Mouse (Mus musculus): Measurements from ENCODE around the gene Tert. TPM values are rescaled to one million over a fixed set of nuclear protein-coding genes. Genes with fewer than 3 reads are reported as not detected.

Gene Tert
- polyA plus RNA-seq, 1 experiment: not detected

DNA sequence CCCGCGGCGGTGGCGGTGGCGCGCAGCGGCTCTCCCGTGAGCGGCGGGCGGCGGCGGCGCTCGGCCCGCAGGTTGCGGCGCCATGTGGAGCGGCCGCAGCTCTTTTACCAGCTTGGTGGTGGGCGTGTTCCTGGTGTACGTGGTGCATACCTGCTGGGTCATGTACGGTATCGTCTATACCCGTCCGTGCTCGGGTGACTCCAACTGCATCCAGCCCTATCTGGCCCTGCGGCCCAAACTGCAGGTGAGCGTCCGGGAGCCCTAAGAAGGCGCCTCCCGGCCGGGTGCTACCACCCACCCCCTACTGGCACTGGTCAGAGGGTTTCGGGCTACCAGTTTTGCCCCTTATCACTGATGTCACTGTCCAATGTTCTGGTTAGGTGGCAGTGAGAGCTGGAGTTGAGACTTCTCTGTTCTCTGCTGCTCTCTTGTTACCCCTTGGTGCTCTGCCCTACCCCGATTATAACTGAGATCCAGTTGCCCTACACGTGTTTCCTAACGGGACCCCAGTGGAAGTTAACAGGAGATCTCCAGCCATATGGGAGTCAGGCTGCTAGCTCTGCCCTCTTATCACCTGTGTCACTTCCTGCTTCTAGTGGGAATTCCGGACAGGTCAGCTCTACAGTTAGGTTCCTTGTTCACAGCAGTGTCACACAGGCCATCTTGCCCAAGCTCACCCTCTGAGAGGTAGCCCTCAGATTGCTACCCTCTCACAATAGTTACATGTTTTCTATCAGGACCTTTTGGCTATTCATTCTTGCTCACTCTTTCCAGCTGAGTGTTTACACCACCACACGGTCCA is 22.4 kb upstream of the Tert start:
- Histone ChIP-seq H3K9me3 (ENCODE audit: control insufficient read depth, low read length) (no peaks in the 10 kb centered on the region), H3K27me3 (ENCODE audit: control insufficient read depth) (peaks cover 4% of the 10 kb centered on the region), H3K36me3 (ENCODE audit: control insufficient read depth) (peaks cover 45% of the 10 kb centered on the region), H3K4me3 (replicated peaks) (peak overlapping the region; percentile 91), H3K4me1 (ENCODE audit: control insufficient read depth) (peaks cover 29% of the 10 kb centered on the region)
- no peak for TF ChIP-seq TAL1 (IDR thresholded peaks at IDR 0.05; ENCODE audit: low read length)
- TF ChIP-seq GATA1 (IDR thresholded peaks at IDR 0.05; ENCODE audit: low read length): no peak

DNA sequence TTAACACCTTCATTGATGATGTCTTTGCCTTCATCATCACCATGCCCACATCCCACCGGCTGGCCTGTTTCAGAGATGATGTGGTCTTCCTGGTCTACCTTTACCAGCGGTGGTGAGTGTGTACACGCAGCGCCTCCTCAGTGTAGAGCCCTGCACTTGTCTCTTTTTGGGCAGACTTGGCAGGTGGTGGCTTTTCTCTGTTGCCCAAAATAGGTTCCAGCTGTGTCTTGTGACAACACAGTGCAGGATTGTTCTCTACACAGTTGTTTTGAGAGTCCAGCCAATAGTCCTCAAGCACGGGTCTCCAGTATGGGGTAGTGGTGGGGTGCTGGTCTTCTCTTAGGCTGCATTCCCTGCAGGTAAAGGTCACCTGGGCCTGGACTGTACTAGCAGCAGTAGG is 8.3 kb upstream of the Tert start:
- H3K9me3 ChIP-seq (ENCODE audit: control insufficient read depth, low read length): no peaks in the 10 kb centered on the region
- H3K27me3 ChIP-seq (ENCODE audit: control insufficient read depth): no peaks in the 10 kb centered on the region
- H3K36me3 ChIP-seq (ENCODE audit: control insufficient read depth): peaks cover 86% of the 10 kb centered on the region
- H3K4me1 ChIP-seq (ENCODE audit: control insufficient read depth): no peaks in the 10 kb centered on the region
- TF ChIP-seq TAL1 (IDR thresholded peaks at IDR 0.05; ENCODE audit: low read length): no peak
- TF ChIP-seq GATA1 (IDR thresholded peaks at IDR 0.05; ENCODE audit: low read length): no peak
- H3K4me3 ChIP-seq (replicated peaks): no peak overlapping the region

DNA sequence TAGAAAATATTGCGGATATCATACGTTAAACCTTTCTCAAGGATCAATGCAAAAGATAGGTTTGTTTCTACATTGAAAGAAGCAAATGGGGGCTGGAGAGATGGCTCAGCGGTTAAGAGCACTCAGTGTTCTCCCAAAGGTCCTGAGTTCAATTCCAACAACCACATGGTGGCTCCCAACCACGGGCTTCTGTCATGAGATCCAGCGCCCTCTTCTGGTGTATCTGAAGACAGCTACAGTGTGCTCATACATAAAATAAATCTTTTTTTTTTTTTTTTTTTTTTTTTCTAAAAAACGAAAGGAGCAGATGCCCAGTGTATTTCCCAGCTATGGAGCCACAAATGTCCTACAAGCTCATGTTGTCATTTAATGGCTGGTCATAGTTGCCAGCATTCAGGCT is 6.1 kb upstream of the Tert start:
- no peaks in the 10 kb centered on the region for H3K9me3 ChIP-seq (ENCODE audit: control insufficient read depth, low read length)
- no peaks in the 10 kb centered on the region for H3K4me1 ChIP-seq (ENCODE audit: control insufficient read depth)
- no peaks in the 10 kb centered on the region for H3K27me3 ChIP-seq (ENCODE audit: control insufficient read depth)
- TF ChIP-seq TAL1 (IDR thresholded peaks at IDR 0.05; ENCODE audit: low read length) (no peak), GATA1 (IDR thresholded peaks at IDR 0.05; ENCODE audit: low read length) (no peak)
- H3K4me3 ChIP-seq (replicated peaks): no peak overlapping the region
- peaks cover 63% of the 10 kb centered on the region for H3K36me3 ChIP-seq (ENCODE audit: control insufficient read depth)

DNA sequence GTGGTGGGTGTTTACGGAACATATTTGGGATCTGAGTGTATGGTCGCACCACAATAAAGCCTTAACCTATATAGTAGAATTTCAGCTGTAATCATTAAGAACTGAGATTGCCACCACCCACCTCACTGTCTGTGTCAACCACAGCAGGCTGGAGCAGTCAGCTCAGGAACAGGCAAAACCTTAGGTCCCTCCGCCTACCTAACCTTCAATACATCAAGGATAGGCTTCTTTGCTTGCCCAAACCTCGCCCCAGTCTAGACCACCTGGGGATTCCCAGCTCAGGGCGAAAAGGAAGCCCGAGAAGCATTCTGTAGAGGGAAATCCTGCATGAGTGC is 334 bp upstream of the Tert start:
- TF ChIP-seq GATA1 (IDR thresholded peaks at IDR 0.05; ENCODE audit: low read length) (no peak), TAL1 (IDR thresholded peaks at IDR 0.05; ENCODE audit: low read length) (no peak)
- H3K27me3 ChIP-seq (ENCODE audit: control insufficient read depth): peaks cover 8% of the 10 kb centered on the region
- H3K4me3 ChIP-seq (replicated peaks): peak overlapping the region; percentile 54
- H3K36me3 ChIP-seq (ENCODE audit: control insufficient read depth): peaks cover 10% of the 10 kb centered on the region
- no peaks in the 10 kb centered on the region for H3K9me3 ChIP-seq (ENCODE audit: control insufficient read depth, low read length)
- peaks cover 10% of the 10 kb centered on the region for H3K4me1 ChIP-seq (ENCODE audit: control insufficient read depth)

DNA sequence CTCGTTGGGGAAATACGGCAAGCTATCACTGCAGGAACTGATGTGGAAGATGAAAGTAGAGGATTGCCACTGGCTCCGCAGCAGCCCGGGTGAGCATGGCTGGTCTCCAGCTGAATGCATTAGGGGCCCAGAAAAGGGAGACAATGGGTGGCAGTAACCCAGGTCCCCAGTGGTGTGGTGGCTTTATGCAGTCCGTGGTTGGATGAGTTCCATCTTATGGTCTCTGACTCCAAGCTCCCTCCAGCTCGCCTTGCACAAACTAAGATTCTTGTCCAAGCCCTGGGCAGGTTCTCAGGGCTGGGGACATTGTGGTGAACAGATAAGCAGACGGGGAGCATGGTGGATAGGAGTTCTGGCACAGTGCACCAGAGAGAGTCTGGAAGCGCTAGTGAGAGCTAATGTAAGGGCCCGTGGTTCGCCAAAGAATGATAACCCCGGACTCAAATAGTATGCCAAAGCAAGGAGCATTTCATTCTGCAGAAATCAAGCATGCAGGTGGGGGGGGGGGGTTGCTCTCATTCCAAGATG is 1.9 kb downstream of the Tert start:
- H3K9me3 ChIP-seq (ENCODE audit: control insufficient read depth, low read length): no peaks in the 10 kb centered on the region
- H3K36me3 ChIP-seq (ENCODE audit: control insufficient read depth): no peaks in the 10 kb centered on the region
- peaks cover 10% of the 10 kb centered on the region for H3K4me1 ChIP-seq (ENCODE audit: control insufficient read depth)
- no peak overlapping the region for H3K4me3 ChIP-seq (replicated peaks)
- TF ChIP-seq TAL1 (IDR thresholded peaks at IDR 0.05; ENCODE audit: low read length) (no peak), GATA1 (IDR thresholded peaks at IDR 0.05; ENCODE audit: low read length) (no peak)
- H3K27me3 ChIP-seq (ENCODE audit: control insufficient read depth): peaks cover 8% of the 10 kb centered on the region

DNA sequence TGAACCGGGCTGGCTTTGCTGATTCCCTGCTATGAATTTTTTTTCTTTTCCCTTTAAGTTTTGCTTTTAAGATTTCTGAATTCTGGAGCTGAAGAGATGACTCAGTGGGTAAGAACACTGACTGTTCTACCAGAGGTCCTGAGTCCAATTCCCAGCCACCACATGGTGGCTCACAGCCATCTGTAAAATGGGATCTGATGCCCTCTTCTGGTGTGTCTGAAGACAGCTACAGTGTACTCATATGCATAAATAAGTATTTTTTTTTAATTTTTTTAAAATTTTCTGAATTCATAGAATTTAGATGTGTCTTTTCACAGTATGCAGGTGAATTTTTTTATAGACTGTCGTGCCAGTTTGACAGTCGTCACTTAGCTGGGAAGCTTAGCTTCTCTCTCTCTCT is 5.1 kb downstream of the Tert start:
- H3K4me3 ChIP-seq (replicated peaks): no peak overlapping the region
- no peaks in the 10 kb centered on the region; the same call in 1 of the 2 replicates for H3K36me3 ChIP-seq (ENCODE audit: control insufficient read depth)
- H3K4me1 ChIP-seq (ENCODE audit: control insufficient read depth): peaks cover 7% of the 10 kb centered on the region
- no peaks in the 10 kb centered on the region for H3K9me3 ChIP-seq (ENCODE audit: control insufficient read depth, low read length)
- H3K27me3 ChIP-seq (ENCODE audit: control insufficient read depth): peaks cover 6% of the 10 kb centered on the region
- TF ChIP-seq TAL1 (IDR thresholded peaks at IDR 0.05; ENCODE audit: low read length) (no peak), GATA1 (IDR thresholded peaks at IDR 0.05; ENCODE audit: low read length) (no peak)

DNA sequence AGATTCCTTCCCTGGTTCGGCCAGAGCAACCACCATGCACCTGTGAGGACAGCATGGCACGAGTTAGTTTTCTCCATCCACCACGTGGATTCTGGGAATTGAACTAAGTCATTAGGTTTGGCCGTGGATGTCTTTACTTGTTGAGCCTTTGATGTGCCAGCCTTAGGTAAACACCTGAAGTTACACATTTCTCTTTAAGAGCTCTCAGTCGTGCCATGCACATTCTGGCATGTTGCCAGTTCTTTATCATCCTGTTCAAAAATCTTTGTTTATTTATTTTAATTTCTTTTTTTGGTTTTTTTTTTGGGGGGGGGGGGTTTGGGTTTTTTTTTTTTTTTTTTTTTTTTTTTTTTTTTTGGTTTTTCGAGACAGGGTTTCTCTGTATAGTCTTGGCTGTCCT is 11.1 kb downstream of the Tert start:
- H3K36me3 ChIP-seq (ENCODE audit: control insufficient read depth): no peaks in the 10 kb centered on the region; the same call in 1 of the 2 replicates
- peaks cover 7% of the 10 kb centered on the region for H3K4me1 ChIP-seq (ENCODE audit: control insufficient read depth)
- H3K27me3 ChIP-seq (ENCODE audit: control insufficient read depth): no peaks in the 10 kb centered on the region
- H3K9me3 ChIP-seq (ENCODE audit: control insufficient read depth, low read length): no peaks in the 10 kb centered on the region
- no peak overlapping the region for H3K4me3 ChIP-seq (replicated peaks)
- TF ChIP-seq GATA1 (IDR thresholded peaks at IDR 0.05; ENCODE audit: low read length) (no peak), TAL1 (IDR thresholded peaks at IDR 0.05; ENCODE audit: low read length) (no peak)

DNA sequence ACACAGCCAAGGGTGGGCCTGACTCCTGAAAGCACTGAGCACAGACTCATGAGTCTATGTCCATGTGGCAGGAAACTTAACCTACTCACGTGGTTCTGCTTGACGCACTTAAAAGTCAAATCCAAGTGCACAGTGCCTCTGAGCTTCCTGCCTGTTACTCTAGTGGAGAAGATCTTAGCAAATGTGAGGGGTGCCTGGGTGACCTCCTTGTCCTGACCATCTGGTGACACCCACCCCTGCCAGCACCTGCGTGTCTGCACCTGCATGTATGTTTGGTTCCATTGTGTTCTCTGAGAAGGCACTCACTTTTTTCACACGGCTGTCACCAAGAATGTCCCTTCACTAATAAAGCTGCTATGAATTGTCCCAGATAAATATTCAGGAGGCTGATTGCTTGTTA is 14.6 kb downstream of the Tert start:
- Histone ChIP-seq H3K27me3 (ENCODE audit: control insufficient read depth) (no peaks in the 10 kb centered on the region), H3K4me1 (ENCODE audit: control insufficient read depth) (peaks cover 7% of the 10 kb centered on the region), H3K4me3 (replicated peaks) (no peak overlapping the region), H3K36me3 (ENCODE audit: control insufficient read depth) (no peaks in the 10 kb centered on the region; the same call in 1 of the 2 replicates), H3K9me3 (ENCODE audit: control insufficient read depth, low read length) (no peaks in the 10 kb centered on the region)
- TF ChIP-seq GATA1 (IDR thresholded peaks at IDR 0.05; ENCODE audit: low read length) (no peak), TAL1 (IDR thresholded peaks at IDR 0.05; ENCODE audit: low read length) (no peak)

DNA sequence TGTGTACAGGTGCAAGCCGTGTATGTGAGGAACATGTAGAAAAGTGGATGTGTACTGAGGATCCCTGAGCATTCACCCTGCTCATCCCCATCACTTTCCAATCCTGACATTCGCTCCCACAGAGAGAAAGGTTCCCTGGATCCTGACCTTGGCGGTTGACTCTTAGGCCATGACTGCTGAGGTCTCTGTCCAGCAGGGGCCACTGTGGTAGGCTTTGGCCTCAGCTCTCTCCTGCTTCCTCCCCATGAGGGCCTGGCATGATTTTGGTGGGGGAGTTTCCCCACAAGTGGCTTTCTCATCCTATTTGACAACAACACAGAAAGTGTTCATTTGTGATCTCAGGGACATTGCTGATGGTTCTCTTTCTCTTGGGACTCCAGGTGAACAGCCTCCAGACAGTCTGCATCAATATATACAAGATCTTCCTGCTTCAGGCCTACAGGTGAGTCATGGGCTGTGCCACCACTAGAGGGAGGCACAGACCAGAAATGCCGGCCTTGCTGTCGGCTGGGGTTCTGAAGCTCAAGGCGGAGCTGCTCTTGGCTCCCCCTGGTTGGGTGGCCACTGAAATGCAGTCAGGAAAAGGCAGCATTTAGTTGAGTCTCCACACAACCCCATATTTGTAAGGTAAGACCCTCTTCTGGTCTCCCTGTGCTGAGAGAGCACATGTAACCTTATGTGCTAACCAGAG is 19.8 kb downstream of the Tert start:
- H3K4me1 ChIP-seq (ENCODE audit: control insufficient read depth): peaks cover 4% of the 10 kb centered on the region
- no peaks in the 10 kb centered on the region for H3K27me3 ChIP-seq (ENCODE audit: control insufficient read depth)
- H3K4me3 ChIP-seq (replicated peaks): no peak overlapping the region
- TF ChIP-seq TAL1 (IDR thresholded peaks at IDR 0.05; ENCODE audit: low read length) (no peak), GATA1 (IDR thresholded peaks at IDR 0.05; ENCODE audit: low read length) (no peak)
- no peaks in the 10 kb centered on the region for H3K9me3 ChIP-seq (ENCODE audit: control insufficient read depth, low read length)
- no peaks in the 10 kb centered on the region; the same call in 1 of the 2 replicates for H3K36me3 ChIP-seq (ENCODE audit: control insufficient read depth)

All from erythroblast, embryonic 14.5 days (primary cell).